Mouse (Mus musculus): ENCODE measurements around the gene Mgl2. TPM values are rescaled to one million over a fixed set of nuclear protein-coding genes. Genes with fewer than 3 reads are reported as not detected.

Gene Mgl2
- 0.47 and 1.0 TPM in 2 replicates for polyA plus RNA-seq (2016; fragmentation: Nextera tagmentation; extraction: Ambion mirVana)

DNA sequence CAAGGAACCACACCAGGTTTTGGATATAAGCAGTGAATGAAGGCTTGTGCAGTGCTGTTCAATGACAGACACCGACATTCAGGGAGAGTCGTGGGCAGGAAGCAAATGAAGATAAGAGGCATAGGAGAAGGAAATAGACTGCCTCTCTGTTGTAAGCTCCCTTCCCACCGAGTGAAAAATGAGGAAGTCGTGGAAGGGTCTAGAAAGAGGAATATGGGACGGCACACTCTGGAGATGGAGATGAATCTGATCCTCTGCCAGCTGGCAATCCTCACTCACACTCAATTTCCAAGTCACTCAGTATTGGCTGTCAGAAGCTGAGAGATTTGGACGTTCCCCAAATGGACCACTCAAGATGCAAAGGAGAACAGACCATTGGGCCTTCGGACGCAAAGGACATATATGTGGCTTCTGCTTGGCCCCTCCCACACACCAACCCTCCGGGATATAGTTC lies at the start of gene Mgl2:
Mgl2 (plus strand) TSS at position 404 of the 454 bp plus-strand sequence.
- Histone ChIP-seq H3K9ac (replicated peaks) (no peak within 1 kb of the TSS), H3K4me1 (no peaks in the 10 kb centered on the region), H3K27me3 (no peaks in the 10 kb centered on the region), H3K4me3 (no peak within 1 kb of the TSS), H3K4me2 (replicated peaks) (no peak within 1 kb of the TSS), H3K36me3 (no peaks in the 10 kb centered on the region), H3K9me3 (no peaks in the 10 kb centered on the region), H3K27ac (replicated peaks) (no peak within 1 kb of the TSS)
- 84% methylated on average over 9 of the region's 9 CpGs for WGBS
- no peak for ATAC-seq (ENCODE audit: low FRiP score, low read depth)

DNA sequence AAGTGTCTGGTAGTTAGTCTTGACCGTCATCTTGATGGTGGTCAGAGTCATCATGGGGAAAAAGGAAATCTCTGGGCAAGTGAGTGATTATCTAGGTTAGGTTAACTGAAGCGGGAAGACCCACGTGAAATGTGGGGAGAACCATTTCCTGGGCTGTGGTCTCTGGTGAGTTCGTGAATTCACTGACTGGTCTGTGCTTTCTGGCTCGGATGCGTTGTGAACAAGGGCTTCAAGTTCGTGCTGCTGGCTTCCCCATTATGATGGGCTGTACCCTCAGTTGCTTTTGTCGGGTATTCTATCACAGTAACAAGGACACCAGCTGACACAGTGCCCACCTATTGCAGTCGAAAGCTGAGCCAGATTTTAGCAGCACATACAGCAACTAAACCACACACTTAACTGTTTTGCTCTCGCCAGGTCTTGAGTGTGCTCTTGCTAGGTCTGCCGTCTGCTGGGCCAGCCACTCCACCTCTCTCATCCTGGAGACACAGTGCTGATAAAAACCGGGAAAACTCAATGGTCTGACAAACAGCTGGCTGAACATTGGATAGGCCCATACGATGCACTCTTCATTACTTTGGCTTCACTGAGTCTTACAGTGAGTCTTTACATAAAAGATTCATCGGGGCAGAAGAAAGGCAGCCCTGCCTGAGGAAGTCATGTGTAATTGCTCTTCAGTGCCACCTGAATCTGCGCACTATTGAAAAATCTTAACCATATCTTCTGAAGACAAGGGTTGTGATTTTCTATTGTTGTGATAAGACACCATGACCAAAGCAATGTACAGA lies 49.1 kb upstream of the Mgl2 start:
- ATAC-seq (ENCODE audit: low FRiP score, low read depth), result no peak
- WGBS, result 82% methylated on average over 15 of the region's 15 CpGs
- no peak overlapping the region for H3K9ac ChIP-seq (replicated peaks)
- no peaks in the 10 kb centered on the region for H3K9me3 ChIP-seq
- H3K4me1 ChIP-seq, result no peaks in the 10 kb centered on the region
- H3K4me3 ChIP-seq, result no peak overlapping the region
- no peak overlapping the region for H3K4me2 ChIP-seq (replicated peaks)
- no peak overlapping the region for H3K27ac ChIP-seq (replicated peaks)
- H3K36me3 ChIP-seq, result no peaks in the 10 kb centered on the region
- no peaks in the 10 kb centered on the region for H3K27me3 ChIP-seq

DNA sequence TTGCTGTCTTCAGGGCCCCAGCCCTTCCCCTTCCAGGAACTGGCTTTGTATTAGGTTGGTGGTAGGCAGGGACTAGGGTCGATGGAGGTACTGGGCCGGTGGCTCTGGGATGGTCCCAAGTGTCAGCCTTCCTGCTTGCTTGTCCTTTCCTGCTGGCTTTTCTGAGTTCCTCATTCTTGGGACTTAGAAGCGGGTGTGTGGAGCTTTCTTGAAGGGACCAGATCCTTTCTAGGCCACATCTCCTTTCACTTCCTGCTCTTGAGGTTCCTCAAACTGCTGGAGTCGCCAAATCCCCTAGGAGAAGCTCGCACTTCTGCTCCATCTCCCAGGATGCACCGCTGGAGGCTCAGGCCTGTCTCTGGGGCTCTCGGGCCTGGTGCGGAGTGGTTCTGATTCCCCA lies 45.6 kb upstream of the Mgl2 start:
- H3K4me3 ChIP-seq, result no peak overlapping the region
- no peaks in the 10 kb centered on the region for H3K27me3 ChIP-seq
- H3K4me2 ChIP-seq (replicated peaks), result no peak overlapping the region
- WGBS, result 87% methylated on average over 8 of the region's 8 CpGs
- no peaks in the 10 kb centered on the region for H3K4me1 ChIP-seq
- no peaks in the 10 kb centered on the region for H3K9me3 ChIP-seq
- no peak overlapping the region for H3K27ac ChIP-seq (replicated peaks)
- H3K9ac ChIP-seq (replicated peaks), result no peak overlapping the region
- ATAC-seq (ENCODE audit: low FRiP score, low read depth), result no peak
- no peaks in the 10 kb centered on the region for H3K36me3 ChIP-seq

GRCm38 (mm10) chr11:70091986-70092783 lies 37.9 kb upstream of the Mgl2 start, which contains the start of gene Asgr2:
Gene Asgr2, plus strand, starts transcription at chr11:70092644.
- H3K4me3 ChIP-seq, result no peak within 1 kb of the TSS
- H3K27me3 ChIP-seq, result no peaks in the 10 kb centered on the region
- H3K4me2 ChIP-seq (replicated peaks), result no peak within 1 kb of the TSS
- ATAC-seq (ENCODE audit: low FRiP score, low read depth), result no peak
- no peaks in the 10 kb centered on the region for H3K9me3 ChIP-seq
- H3K4me1 ChIP-seq, result no peaks in the 10 kb centered on the region
- WGBS, result 85% methylated on average over 12 of the region's 12 CpGs
- H3K9ac ChIP-seq (replicated peaks), result no peak within 1 kb of the TSS
- no peak within 1 kb of the TSS for H3K27ac ChIP-seq (replicated peaks)
- no peaks in the 10 kb centered on the region for H3K36me3 ChIP-seq

- no peaks in the 10 kb centered on the region for H3K36me3 ChIP-seq
- WGBS, result 89% methylated on average over 11 of the region's 11 CpGs
These were observed 32.7 kb upstream of the Mgl2 start for GRCm38 (mm10) chr11:70097396-70097795.

GRCm38 (mm10) chr11:70099102-70099501 lies 31.0 kb upstream of the Mgl2 start:
- no peak for ATAC-seq (ENCODE audit: low FRiP score, low read depth)
- Histone ChIP-seq H3K9me3 (0 out of 2 replicates have a peak, but pooled peaks cover 5% of the 10 kb centered on the region), H3K27ac (replicated peaks) (no peak overlapping the region), H3K9ac (replicated peaks) (no peak overlapping the region), H3K4me2 (replicated peaks) (no peak overlapping the region), H3K36me3 (no peaks in the 10 kb centered on the region), H3K4me3 (no peak overlapping the region), H3K27me3 (no peaks in the 10 kb centered on the region), H3K4me1 (no peaks in the 10 kb centered on the region)
- 76% methylated on average over 2 of the region's 2 CpGs for WGBS

More at GRCm38 (mm10) chr11:70097396-70097795, 32.7 kb upstream of the Mgl2 start:
- Histone ChIP-seq H3K4me1 (no peaks in the 10 kb centered on the region), H3K27me3 (no peaks in the 10 kb centered on the region), H3K27ac (replicated peaks) (no peak overlapping the region), H3K4me2 (replicated peaks) (no peak overlapping the region), H3K9ac (replicated peaks) (no peak overlapping the region), H3K4me3 (no peak overlapping the region), H3K9me3 (0 out of 2 replicates have a peak, but pooled peaks cover 5% of the 10 kb centered on the region)
- ATAC-seq (ENCODE audit: low FRiP score, low read depth), result no peak

DNA sequence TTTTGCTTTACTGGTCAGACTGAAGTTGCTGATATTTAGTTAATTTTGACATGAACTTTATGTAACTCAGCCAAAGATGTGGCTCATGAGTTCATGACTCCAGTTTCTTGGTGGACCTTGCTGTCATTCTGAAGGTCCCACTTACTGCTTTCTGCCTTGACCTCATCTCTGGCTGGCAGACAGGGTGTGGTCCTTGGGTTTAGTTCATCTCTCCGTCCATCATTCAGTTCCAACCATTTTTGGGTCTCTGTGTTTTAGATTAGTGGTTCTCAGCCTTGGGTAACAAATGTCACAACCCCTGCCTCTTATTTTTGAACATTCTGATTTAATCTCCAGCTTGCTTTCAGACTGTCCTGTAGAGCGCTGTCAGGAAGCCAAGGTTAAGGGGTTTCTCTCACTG lies 30.3 kb upstream of the Mgl2 start:
- Histone ChIP-seq H3K27me3 (no peaks in the 10 kb centered on the region), H3K4me1 (no peaks in the 10 kb centered on the region), H3K36me3 (no peaks in the 10 kb centered on the region), H3K9ac (replicated peaks) (no peak overlapping the region), H3K4me3 (no peak overlapping the region), H3K27ac (replicated peaks) (no peak overlapping the region), H3K9me3 (0 out of 2 replicates have a peak, but pooled peaks cover 5% of the 10 kb centered on the region), H3K4me2 (replicated peaks) (no peak overlapping the region)
- ATAC-seq (ENCODE audit: low FRiP score, low read depth), result no peak
- 86% methylated on average over 2 of the region's 2 CpGs for WGBS

DNA sequence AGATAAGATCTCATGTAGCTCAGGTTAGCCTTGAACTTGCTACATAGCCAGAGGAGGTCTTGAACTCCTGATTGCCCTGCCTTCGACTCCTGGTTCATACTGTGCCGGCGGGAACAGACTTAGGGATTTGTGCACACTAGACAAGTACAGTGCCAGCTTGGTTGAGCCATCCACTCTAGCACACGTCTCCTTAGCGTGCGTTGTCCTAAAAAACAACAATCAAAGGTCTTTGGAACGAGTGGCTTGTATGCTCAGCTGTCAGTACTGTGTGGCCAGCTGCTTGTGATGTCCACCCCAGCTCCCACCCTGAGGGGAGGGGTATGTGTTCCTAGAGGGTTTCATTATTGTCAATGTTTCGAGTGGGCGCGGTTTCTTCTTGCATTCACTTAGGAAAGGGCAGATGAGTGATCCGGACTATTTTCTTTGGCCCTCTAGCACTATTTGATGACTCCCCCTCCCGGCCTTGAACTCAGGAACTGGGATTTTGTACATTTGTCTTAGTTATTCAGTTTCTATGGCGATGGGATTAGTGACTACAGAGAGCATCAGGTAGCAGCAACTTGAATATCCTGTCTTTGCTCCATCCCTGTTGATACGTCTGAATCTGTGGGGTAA lies 26.3 kb upstream of the Mgl2 start:
- WGBS, result 76% methylated on average over 14 of the region's 14 CpGs

GRCm38 (mm10) chr11:70107085-70107484 lies 23.0 kb upstream of the Mgl2 start:
- Histone ChIP-seq H3K9me3 (no peaks in the 10 kb centered on the region), H3K4me2 (replicated peaks) (no peak overlapping the region), H3K36me3 (no peaks in the 10 kb centered on the region), H3K4me1 (no peaks in the 10 kb centered on the region), H3K9ac (replicated peaks) (no peak overlapping the region), H3K27ac (replicated peaks) (no peak overlapping the region), H3K27me3 (no peaks in the 10 kb centered on the region), H3K4me3 (no peak overlapping the region)
- 62% methylated on average over 8 of the region's 8 CpGs for WGBS
- ATAC-seq (ENCODE audit: low FRiP score, low read depth), result no peak

More for the DNA sequence above, 26.3 kb upstream of the Mgl2 start:
- no peak overlapping the region for H3K27ac ChIP-seq (replicated peaks)
- H3K9ac ChIP-seq (replicated peaks), result no peak overlapping the region
- H3K4me1 ChIP-seq, result no peaks in the 10 kb centered on the region
- 0 out of 2 replicates have a peak, but pooled peaks cover 2% of the 10 kb centered on the region for H3K9me3 ChIP-seq
- no peak overlapping the region for H3K4me2 ChIP-seq (replicated peaks)
- H3K27me3 ChIP-seq, result no peaks in the 10 kb centered on the region
- no peak overlapping the region for H3K4me3 ChIP-seq
- ATAC-seq (ENCODE audit: low FRiP score, low read depth), result no peak
- H3K36me3 ChIP-seq, result no peaks in the 10 kb centered on the region

DNA sequence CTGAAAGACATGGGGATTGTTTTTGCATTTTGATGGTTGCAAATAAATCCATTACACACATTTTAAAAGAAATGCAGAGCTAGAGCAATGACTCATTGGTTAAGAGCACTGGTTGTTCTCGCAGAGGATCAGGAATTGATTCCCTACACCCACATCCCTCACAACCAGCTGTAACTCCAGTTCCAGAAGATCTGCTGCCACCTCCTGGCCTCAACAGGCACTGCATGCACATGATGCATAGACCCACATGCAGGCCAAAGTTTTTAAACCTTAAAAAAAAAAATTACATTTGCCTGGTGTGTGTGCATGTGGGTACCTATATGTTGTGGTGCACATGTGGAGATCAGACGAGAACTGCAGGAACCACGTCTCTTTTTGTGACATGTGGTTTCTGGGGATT lies 20.0 kb upstream of the Mgl2 start:
- Histone ChIP-seq H3K9me3 (no peaks in the 10 kb centered on the region), H3K36me3 (no peaks in the 10 kb centered on the region), H3K27ac (replicated peaks) (no peak overlapping the region), H3K4me3 (no peak overlapping the region), H3K4me2 (replicated peaks) (no peak overlapping the region), H3K9ac (replicated peaks) (no peak overlapping the region), H3K27me3 (no peaks in the 10 kb centered on the region), H3K4me1 (no peaks in the 10 kb centered on the region)
- ATAC-seq (ENCODE audit: low FRiP score, low read depth), result no peak
- WGBS, result 77% methylated on average over 3 of the region's 3 CpGs

- Histone ChIP-seq H3K4me2 (replicated peaks) (no peak overlapping the region), H3K27me3 (no peaks in the 10 kb centered on the region), H3K36me3 (no peaks in the 10 kb centered on the region), H3K27ac (replicated peaks) (no peak overlapping the region), H3K9me3 (0 out of 2 replicates have a peak, but pooled peaks cover 3% of the 10 kb centered on the region), H3K4me1 (no peaks in the 10 kb centered on the region), H3K9ac (replicated peaks) (no peak overlapping the region), H3K4me3 (no peak overlapping the region)
- no peak for ATAC-seq (ENCODE audit: low FRiP score, low read depth)
- WGBS, result 71% methylated on average over 4 of the region's 4 CpGs
These were observed 15.6 kb upstream of the Mgl2 start for GRCm38 (mm10) chr11:70114562-70114961.

DNA sequence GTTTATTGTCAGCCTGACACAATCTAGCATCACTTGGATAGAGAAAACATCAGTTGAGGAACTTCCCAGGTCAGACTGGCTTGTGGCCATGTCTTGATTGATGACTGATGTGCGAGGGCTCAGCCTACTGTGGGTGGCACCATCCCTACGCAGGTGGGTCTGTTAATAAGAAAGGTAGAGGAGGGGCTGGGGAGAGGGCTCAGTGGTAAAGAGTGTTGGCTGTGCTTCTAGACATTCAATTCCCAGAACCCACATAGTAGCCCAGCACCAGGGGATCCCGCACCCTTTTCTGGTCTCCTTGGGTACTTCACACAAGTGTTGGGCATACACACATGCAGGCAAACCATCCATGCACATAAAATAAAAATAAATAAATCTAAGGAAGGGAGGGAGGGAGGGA lies 14.2 kb upstream of the Mgl2 start:
- H3K4me3 ChIP-seq, result no peak overlapping the region
- no peak overlapping the region for H3K27ac ChIP-seq (replicated peaks)
- H3K9ac ChIP-seq (replicated peaks), result no peak overlapping the region
- no peaks in the 10 kb centered on the region for H3K4me1 ChIP-seq
- 93% methylated on average over 3 of the region's 3 CpGs for WGBS
- H3K4me2 ChIP-seq (replicated peaks), result no peak overlapping the region
- H3K36me3 ChIP-seq, result no peaks in the 10 kb centered on the region
- H3K9me3 ChIP-seq, result 0 out of 2 replicates have a peak, but pooled peaks cover 4% of the 10 kb centered on the region
- ATAC-seq (ENCODE audit: low FRiP score, low read depth), result no peak
- no peaks in the 10 kb centered on the region for H3K27me3 ChIP-seq

Measured in midbrain, embryonic 12.5 days (tissue).